Mouse (Mus musculus) large intestine, adult 2 months (tissue): ENCODE data around the gene Rps6. TPM values are rescaled to one million over a fixed set of nuclear protein-coding genes. Genes with fewer than 3 reads are reported as not detected.

Experiments used
- DNase-seq: peaks from one replicate; pipeline ENCODE4 v3.0.0-alpha.2; 2012; ENCODE audit warnings: low read depth, low spot score
- WGBS: fragments of 180-500 bp; shearing (Covaris S2); methylation state at CpG from one replicate; pipeline ENCODE4 v1.1.7; 2018; 5-methylcytosine and 5-hydroxymethylcytosine counted together
- polyA plus RNA-seq: library from polyadenylated mRNA; depleted of rRNA; stranded (reverse); fragments of >200 nt; gene quantifications from 2 replicates; pipeline ENCODE4 v1.2.3, GENCODE M21; 2012; rRNA removed

Gene Rps6
- 481 and 590 TPM in 2 replicates for polyA plus RNA-seq

DNA sequence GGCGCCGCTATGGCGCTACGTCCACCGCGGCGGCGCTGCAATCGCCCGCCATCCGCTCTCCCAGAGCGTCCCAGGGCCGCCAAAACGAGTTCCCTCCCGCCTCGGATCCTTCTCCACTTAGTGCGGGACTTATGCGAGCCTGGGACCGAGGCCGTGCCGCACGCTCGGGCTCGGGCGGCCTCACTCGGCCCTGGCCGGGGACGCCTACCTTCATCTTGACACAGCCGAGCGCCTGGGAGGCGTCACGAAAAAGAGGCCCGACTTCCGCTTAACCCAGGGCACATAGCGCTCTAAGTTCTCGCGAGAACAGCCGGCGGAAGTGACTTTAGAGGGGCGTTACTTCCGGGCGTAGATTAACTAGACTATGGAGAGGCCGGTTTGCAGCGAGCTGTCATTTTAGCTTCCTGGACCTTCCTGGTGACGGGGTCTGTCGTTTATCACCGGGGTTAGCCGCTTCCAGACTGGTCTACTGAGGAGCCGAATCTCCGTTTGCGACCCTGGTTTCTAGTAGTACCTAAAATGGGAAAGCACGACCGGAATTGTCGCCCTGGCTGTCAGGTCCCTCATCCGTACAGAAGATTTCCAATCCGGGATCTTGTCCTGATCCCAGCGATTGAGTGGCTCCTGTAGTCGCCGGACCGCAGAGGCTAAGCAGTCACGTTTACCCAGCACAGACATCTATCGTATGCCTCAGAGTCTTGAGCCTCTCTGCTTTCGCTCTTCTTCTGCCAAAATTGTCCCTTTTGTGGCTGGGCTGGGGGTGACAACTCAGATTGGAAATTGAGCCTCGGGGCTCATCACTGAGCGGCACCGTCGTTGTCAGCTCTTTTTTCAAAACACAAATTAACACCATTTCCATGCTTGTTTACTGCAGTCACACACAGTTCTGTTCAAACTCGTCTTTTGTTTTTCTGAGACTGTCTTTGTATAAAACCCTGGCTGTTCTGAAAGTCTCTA lies at the start of gene Rps6:
TSS of gene Rps6 (minus strand) at position 300 of the 957 bp plus-strand sequence.
- DNase-seq = peak; percentile 99
- under 1% methylated on average over 68 of the region's 68 CpGs for WGBS

DNA sequence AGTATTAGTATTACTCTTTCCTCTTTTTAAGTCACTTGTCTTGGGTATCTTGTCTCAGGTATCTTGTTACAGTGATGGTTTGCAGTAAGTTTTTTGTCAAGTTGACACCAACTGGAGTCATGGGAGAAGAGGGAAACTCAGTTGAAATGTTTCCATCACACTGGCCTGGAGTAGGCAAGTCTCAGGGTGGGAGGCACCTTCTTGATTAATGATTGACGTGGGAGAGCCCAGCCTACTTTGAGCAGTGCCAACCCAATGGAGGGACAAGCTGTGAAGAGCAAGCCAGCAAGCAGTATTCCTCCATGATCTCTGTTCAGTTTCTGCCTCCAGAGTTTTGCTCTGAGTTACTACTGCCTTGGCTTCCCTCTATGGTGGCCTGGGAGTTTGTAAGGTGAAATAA lies 48.7 kb upstream of the Rps6 start:
- DNase-seq = no peak
- WGBS = 90% methylated on average over 1 of the region's 1 CpGs

DNA sequence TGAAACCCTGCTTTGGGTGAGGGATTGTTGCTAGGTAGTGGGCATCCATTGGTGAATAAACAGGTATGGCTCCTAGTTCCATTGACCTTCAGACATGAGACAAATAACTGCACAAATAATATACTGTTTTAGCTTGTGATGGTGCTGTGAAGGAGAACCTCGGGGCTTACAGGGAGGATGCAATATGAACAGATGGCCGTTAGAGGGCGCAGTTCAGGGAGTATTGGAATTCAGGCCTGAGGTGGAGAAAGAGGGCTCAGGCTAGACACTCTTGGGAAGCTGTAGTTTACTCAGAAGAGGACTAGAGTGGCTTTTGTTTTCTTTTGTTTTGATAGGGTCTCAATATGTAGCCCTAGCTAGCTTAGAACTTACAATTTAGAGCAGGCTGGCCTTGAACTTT lies 47.8 kb upstream of the Rps6 start:
- no peak for DNase-seq
- 34% methylated on average over 3 of the region's 3 CpGs for WGBS

DNA sequence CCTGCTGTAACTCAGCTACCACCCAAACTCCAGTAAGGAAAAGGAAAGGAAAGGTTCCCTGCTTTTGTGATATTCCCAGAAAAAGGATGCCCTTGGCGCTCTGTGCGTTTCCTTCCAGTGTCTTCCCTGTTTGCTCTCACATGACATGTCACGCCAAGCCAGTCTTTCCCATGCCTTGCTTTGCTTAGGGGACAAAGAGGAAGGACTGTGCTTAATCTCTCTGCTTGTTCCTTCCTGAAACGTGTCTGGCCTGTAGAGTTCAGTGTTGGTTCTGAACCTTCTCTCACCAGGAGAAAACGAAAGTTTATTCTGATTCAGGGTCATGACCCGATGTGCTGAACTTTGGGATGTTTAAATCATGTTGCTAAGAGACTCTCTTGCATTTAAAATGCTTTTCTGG lies 45.1 kb upstream of the Rps6 start:
- 43% methylated on average over 6 of the region's 6 CpGs for whole genome bisulfite sequencing
- no peak for DNase-seq

DNA sequence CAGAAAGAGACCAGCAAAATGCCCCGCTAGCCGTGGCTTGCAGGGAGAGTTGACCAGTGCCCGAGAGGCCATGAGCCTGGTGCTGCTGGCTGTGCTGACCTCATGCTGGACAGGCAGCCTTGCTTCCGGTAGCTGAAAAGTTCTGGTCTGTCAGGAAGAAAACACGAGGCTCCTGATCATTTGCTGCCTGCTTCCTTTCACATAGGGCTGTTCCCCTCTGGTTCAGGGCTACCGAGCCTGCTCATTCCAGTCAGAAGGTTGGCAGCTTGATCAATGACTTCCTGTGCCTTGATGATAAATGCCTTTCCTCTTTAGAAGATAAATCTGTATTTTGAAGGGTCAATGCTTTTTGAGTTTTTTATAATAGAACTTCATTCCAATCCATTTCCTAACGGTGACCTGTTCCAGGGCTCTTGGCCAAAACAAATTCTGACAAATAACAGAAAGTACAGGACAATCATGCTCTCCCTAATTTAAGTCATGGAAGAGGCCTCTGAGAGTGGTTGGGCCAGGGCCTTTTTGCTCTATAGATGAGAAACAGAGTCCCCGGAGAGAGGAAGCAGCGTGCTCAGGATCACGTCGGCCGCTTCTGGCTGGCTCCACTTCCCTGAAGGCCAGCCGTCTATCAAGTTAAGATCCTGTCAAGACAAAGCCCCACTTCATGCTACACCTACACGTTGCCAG lies 41.7 kb upstream of the Rps6 start:
- 48% methylated on average over 14 of the region's 14 CpGs for WGBS
- no peak for DNase-seq

DNA sequence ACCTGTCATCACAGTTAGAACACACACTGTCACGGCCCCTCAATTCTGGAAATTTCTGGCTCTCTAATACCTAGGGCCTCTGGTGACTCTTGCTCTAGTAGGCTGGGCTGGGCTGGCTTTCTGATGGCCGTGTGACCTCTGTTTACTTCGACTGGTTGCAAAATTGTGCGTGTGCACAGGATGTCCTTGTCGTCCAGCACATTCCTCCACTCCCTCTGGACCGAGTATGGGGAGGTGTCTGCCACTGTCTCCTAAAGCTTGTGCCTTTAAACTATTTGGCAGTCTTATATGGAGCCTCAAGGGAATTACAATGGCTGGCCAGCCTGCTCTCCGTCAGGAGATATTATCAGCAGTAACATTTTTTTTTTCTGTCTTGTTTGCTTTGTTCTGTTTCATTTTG lies 40.2 kb upstream of the Rps6 start:
- WGBS = 62% methylated on average over 7 of the region's 7 CpGs
- DNase-seq = no peak

DNA sequence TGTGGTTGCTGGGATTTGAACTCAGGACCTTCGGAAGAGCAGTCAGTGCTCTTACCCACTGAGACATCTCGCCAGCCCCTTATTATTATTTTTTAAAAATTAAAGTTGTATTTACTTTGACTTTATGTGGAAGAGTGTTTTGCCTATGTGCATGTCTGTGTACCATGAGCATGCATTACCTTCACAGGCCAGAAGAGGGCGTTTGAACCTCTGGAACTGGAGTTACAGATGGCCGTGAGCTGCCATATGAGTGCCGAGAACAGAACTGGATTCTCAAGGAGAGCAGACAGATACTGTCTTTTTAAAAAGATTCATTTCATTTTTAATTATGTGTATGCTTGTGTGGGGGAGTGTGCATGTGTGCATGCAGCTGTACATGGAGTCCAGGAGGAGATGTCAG lies 30.7 kb upstream of the Rps6 start:
- 80% methylated on average over 5 of the region's 5 CpGs for WGBS
- DNase-seq = no peak

DNA sequence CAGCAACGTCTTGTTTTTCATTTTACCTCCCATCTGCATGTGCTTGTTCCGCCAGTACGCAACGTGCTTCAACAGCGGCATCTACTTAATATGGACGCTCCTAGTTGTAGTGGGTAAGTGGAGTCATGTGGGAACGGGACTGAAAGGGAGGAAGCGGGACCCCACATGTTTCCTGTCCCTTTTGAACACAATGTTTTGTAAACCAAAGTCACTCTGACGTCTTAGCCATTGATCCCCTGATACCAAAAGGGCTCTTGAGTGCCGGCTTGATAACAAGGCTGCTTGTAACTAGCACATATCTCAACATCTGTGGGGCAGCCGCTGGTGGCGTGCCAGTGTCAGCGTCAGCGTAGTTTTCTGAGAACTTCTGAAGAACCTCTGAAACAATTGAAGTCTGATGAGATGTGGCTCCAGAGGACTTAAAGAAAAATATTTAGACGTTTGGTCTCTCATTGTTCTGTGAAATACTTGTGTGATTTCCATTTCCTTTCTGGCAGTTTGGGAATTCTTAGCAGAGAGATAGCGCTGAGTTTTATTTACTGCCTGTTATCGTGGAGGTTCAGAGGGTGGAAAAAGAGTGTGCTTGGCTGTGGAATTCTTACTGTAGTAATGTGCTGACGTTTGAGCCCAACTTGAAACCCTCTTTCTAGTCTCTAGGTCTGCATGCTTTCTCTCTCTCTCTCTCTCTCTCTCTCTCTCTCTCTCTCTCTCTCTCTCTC lies 29.1 kb upstream of the Rps6 start:
- WGBS = 31% methylated on average over 18 of the region's 18 CpGs
- DNase-seq = no peak

DNA sequence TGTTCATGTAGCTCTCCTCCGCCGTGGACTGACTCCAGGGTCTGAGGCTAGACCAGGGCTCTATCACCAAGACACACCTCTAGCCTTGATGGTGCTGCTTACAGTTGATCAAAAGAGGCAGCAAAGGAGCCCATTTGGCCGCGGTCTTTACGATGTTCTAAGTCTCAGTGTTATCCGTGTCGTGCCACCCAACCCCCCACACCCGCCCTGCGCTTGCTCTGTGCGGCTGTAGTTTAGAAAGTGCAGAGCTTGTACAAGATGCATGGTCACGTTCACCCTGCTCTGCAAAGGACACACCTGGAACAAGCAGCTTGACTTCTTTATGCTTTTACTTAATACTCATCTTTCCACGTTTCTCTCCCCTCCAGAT lies 28.6 kb upstream of the Rps6 start:
- 43% methylated on average over 12 of the region's 12 CpGs for WGBS
- DNase-seq = no peak

DNA sequence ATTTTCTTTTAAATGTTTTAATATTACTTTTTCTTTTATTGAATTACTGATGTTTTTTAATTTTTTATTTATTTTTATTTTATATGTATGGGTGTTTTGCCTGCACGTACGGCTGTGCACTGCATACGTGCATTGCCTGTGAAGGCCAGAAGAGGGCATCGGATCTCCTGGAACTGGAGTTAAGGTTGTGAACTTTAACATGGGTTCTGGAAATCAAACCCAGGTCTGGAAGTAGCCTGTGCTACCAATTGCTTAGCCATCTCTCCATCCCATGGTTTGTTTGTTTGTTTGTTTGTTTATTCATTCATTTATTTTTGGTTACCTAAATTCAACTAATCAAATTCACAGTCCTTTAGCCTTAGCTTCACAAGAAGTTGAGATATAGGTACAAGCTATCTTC lies 27.7 kb upstream of the Rps6 start:
- DNase-seq = no peak
- WGBS = 34% methylated on average over 4 of the region's 4 CpGs

DNA sequence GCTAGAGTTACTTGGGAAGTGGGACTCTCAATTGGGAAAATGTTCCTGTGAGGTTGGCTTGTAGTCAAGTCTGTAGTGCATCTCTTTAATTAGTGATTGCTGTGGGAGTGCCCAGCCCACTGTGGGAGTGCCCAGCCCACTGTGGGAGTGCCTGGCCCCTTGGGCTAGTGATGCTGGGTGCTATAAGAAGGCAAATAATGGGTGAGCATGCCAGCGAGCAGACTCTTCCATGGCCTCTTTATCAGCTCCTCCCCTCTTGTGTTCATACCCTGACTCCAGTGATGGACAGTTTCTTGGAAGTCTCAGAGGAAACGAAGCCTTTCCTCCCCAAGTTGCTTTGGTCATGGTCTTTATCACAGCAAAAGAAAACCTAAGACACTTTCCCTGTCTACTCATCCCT lies 25.2 kb upstream of the Rps6 start:
- no peak for DNase-seq
- WGBS = 41% methylated on average over 2 of the region's 2 CpGs

DNA sequence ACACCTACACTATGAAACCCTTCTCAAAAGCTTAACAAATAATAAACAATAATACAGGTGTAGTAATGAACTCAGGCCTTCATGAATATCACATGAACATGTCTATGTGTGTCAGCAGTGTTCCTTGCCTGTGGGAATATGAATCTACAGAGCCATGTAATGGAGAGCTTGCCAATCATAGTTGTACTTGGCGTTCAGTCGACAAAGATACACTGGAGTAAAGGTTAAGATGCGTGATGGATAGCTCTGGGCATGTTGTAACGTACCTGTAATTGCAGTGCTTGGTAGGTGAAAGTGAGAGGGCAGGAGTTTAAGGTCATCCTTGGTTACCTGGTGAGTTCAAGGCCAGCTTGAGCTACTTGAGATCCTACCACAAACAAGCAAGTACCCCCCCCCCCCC lies 24.0 kb upstream of the Rps6 start:
- no peak for DNase-seq
- whole genome bisulfite sequencing = 80% methylated on average over 4 of the region's 4 CpGs

DNA sequence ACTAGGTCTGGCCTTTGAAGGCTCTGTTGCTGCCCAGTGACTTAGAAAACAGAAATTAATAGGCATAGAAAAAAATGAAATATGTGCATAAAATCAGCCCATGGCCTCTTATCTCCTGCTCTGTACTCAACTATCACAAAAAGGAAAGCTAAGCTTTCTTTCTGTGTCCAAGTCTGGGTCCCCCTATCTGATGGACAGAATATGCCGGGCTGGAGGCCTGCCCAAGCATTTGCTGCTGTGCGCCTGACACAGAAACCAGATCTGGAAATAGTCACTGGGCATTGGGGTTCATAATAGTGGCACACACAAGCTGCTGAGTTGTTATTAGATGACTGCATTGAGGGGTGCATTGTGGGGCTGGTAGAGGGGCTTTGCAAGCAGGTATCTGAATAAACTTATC lies 22.3 kb upstream of the Rps6 start:
- DNase-seq = no peak
- 97% methylated on average over 2 of the region's 2 CpGs for WGBS

DNA sequence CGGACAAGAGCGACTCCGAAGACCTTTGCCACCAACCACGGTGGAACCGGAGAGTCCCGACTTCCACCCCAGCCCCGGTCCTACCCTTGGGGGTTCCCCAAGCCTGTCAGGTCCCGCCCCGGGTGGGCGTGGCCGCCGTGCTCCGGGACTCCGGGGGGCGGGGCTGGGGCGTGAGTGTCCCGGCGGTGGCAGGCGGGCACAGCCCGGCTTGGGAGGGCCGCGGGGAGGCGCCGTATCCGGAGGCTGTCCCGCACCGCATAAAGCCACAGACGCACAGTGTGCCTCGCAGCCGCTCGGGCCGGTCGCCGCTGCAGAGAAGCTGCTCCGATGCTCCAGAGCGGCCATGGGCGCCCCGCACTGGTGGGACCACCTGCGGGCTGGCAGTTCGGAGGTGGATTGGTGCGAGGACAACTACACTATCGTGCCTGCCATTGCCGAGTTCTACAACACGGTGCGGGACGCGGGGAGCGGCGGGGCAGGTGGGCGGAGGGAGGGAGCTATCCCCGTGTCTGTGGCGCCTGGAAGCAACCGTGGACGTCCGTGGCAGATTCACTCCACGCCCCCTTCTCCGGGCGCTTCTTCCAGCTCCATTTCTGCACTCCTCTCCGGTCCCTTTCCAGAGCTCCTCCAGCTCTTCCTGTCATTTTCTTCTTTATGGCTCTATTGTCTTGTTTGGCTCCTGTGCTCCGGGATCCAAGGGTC lies 17.1 kb upstream of the Rps6 start, which contains the start of gene Acer2:
TSS of gene Acer2 (plus strand) at position 251 of the 702 bp plus-strand sequence.
- under 1% methylated on average over 59 of the region's 60 CpGs for WGBS
- peak; percentile 70 for DNase-seq

DNA sequence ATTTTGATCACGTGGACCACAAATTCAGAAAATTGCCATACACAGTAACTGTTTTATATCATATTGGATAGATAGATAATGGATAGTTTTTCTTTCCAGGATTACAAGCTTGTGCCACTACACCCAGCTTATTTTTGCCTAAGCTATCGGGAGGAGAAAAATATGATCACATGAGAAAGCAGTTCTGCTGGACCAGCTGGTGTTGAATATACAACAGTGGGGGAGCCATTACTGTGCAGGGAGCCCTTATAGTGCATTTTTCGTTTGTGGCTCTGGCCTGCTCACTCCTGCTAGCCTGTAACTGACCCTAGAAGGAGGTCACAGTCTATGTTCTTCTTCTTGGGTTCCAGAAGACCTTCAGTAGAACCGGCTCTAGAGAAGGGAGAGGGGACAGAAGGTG lies 15.9 kb upstream of the Rps6 start:
- 57% methylated on average over 4 of the region's 4 CpGs for WGBS
- no peak for DNase-seq

DNA sequence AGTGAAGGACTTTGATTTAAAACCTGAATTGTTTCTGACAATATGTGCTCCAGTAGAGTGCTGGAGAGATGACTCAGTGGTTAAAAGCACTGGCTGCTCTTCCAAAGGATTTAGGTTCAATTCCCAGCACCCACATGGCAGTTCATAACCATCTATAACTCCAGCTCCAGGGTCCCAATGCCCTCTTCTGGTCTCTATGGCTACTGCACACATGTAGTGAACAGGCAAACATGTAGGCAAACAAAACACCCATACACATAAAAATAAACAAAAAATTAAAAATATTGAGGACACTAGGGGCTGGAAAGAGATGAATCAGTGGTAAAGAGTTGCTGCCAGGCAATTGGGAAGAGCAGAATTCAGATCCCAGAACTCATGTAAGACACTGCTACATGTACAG lies 14.8 kb upstream of the Rps6 start:
- DNase-seq = no peak

DNA sequence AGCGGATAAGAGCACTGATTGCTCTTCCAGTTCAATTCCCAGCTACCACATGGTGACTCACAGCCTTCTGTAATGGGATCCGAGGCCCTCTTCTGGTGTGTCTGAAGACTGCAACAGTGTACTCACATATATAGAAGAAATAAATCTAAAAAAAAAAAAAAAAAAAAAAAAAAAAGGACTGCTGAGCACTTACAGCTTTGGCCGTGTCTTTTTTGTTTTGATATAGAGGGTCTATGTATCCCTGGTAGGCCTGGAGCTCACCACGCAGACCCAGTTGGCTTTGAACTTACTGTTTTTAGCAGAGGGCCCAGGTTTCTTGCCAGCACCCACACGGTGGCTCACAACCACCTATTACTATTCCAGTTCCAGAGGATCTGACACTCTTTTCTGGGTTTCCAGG lies 6.9 kb upstream of the Rps6 start:
- WGBS = 86% methylated on average over 5 of the region's 5 CpGs

DNA sequence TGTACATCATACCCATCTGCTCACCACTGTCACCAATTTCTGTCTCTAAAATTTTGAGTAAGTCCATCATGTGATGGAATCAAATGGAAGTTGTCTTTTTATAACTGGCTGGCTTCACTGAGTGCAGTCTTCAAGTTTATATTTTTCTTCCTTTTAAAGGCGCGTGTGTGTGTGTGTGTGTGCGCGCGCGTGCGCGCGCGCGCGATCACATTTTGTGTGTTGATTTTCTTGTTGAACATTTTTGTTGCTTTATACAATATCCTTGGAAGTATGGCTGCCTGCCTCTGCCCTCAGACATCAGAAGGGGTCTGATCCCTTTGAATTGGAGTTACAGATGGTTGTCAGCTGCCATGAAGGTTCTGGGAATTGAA lies 843 bp upstream of the Rps6 start:
- 55% methylated on average over 12 of the region's 12 CpGs for WGBS
- DNase-seq = no peak

More for the DNA sequence above, 6.9 kb upstream of the Rps6 start:
- DNase-seq = no peak

DNA sequence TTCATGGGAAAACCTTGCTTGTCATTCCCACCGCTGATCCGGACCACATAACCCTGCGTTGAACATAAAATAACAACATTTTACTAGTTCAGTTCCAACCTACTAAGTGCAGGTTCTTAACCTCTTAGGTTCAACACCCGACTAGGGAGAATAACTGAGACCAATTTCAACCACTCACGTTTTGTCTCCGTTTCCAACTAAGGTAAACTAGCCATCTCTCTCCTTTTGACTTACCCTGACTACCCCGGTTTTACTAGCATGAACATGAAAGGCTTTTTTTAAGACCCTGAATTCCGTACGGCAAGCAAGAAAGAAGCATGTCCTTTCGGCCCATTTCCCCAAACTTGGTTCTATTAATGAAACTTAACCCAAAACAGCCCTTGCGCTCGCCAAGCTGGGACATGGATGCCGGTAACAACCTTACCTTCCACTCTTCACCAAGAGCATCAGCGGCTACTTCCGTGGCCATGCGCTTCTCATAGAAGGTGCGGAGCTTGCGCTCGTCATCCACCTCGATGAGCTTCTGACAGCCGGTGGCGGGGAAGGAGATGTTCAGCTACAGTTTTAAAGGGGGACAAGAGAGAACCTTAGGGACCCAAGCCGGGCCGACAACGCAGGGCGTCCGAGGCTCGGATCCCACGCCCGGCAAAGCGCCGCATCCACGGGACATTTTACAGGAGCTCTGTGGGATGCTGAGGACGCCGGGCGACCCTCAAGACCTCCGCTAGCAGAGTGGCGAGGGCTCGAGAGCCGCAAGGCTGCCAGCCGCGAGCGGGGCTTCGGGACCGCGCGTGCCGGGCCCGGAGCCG lies 704 bp downstream of the Rps6 start:
- under 1% methylated on average over 50 of the region's 50 CpGs for WGBS
- no peak for DNase-seq
